Mouse (Mus musculus): ENCODE measurements around the gene Prcc. TPM values are rescaled to one million over a fixed set of nuclear protein-coding genes. Genes with fewer than 3 reads are reported as not detected.
A peak's percentile ranks its signal among the peaks of the same experiment; 100 is the strongest.
"Not testable (repeated sequence)": the region's sequence is repeated elsewhere in the genome, so short reads cannot be mapped to it uniquely, and the experiment has no call there.

Gene Prcc
- total RNA-seq, 1 experiment from 2014 or later: 56.1 TPM

DNA sequence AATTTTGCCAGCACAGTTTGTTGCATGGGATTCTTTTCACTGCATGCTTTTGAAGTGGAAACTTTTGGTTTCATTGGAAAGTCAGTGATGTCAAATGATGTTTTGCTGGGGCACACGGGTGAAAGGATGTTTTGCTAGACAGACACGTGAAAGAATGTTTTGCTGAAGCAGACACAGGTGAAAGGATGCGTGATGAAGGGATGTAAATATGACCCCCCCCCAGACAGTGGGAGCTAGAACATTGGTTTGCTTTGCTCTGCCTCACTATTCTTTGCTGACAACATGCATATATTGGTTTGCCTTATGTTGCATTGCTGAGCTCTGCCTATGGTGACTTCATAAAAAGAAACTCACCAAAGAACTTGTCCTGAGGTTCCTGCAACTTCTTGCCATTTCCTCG, 40.4 kb downstream of the Prcc start:
- DNase-seq: no peak

- no peak for DNase-seq
These were observed 44.5 kb downstream of the Prcc start for GRCm38 (mm10) chr3:87840858-87841257.

DNA sequence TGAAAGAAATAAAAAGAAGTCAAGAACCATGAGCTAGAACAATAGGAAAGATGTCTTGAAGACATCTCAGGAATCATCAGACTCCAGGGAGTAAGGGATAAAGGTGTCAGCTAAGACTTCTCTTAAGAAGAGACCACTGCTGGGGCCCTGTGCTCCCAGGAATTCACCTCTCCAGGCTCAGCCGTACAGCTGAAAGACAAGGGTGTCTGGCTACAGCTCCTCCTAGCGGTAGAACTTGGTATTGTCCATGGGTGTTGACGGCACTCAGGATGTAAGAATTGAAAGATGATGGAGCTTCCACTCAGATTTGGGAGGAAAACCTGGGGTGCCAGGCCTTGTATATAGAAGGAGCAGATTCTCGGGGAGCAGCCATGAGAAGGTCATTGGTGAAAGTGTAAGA, 46.8 kb downstream of the Prcc start:
- DNase-seq: peak; percentile 74

DNA sequence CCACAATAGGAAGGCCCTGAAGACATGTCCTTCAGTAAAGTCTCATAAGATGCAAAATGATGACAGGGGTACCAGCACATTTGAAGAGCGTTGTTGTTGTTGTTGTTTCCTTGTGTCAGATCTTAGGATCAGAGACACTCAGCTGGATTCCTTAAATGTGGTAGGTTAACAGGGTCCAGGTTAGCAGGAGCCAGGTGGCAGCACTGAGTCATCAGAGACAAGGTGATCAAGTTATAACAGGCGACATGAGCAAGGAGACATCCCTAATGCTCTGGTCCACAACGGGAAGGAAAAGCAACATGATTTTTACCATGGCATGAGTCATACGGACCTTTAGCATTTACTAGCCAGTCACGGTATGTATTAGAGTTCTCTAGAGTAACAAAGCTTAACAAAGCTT, 51.9 kb downstream of the Prcc start:
- no peak for DNase-seq

DNA sequence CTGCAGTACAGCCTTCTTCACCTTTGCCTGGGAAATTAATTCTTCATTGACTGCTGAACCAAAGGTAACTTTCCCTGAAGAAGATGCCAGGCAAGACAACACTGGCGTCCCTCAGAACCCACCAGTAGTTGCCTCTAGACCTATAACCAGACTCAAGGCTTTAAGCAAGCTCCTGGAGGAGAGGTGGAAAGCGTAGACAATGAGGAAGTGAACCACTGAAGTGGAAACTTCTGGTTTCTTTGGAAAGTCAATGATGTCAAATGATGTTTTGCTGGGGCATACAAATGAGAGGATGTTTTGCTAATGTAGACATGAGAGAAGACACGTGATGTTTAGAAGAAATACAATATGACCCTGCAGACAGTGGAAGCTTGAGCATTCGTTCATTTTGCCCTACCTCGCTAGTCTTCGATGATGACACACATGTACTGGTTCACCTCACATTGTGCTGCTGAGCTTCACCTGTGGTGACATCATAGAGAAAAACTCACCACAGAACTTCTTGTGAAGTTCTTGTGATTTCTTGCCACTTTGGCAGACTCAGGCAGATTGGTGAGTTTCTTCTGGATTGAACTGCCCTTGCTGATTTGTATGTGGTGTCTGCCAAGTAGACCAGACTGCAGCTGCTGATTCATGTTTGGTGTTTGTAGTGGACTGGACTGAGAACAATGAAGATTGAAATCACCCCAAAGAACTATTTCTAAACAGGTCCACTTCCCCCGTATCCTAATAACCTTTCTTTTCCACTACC, 53.1 kb downstream of the Prcc start:
- no peak for DNase-seq

GRCm38 (mm10) chr3:87829025-87829424, 56.4 kb downstream of the Prcc start:
- DNase-seq: no peak

DNA sequence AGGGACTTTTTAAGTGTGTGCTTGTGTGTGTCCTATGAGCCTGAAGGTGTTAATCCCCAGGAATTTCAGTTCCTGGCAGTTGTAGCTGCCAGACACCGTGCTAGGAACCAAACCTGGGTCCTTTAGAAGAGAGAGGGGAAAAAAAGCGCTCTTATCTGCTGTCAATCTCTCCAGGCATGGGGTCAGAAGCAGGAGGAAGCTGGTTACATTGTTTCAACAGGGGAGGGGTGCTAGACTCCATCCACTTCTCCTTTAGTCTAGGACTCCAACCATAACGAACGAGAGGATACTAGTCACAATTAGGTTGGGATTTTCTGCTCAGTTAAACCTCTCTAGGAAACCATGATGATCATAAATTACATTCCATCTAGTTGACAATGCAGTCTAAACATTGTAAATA, 57.0 kb downstream of the Prcc start:
- DNase-seq: no peak

DNA sequence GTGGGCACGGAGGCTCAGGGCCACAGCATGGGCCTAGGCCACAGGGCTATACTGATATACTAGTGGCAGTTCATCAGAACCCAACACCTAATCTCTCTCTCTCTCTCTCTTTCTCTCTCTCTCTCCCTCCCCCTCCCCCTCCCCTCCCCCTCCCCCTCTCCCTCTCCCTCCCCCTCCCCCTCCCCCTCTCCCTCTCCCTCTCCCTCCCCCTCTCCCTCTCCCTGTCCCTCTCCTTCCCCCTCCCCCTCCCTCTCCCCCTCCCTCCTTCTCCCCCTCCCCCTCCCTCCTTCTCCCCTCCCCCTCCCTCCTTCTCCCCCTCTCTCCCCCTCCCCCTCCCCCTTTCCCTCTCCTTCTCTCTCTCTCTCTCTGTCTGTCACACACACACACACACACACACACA, 61.2 kb downstream of the Prcc start, which contains the start of gene Pear1:
Gene Pear1, minus strand, starts transcription at position 101 of the 400 bp plus-strand sequence.
- DNase-seq: not testable (repeated sequence)

GRCm38 (mm10) chr3:87818226-87818625, 67.2 kb downstream of the Prcc start:
- no peak for DNase-seq

DNA sequence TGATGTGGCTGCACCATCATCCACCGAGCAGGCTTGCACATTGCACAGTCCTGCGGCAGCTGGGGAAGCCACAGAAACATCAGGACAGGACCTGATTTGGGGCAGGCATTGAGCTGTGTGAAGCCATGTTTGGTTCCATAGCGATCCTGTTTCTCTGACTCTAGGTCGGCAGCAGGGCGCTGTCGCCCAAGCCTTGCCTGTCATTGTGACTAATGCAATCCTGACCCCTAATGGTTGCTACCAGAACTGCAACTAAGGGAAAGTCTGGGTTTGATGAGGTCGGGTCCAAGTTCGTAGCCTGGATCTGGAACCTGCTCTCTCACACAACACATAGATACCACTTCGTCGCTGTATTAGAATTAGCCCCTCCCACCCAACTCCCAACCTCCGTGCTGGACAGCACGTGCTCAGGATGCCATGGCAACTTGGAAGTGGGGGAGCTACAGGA, 68.7 kb downstream of the Prcc start:
- DNase-seq: peak; percentile 61

DNA sequence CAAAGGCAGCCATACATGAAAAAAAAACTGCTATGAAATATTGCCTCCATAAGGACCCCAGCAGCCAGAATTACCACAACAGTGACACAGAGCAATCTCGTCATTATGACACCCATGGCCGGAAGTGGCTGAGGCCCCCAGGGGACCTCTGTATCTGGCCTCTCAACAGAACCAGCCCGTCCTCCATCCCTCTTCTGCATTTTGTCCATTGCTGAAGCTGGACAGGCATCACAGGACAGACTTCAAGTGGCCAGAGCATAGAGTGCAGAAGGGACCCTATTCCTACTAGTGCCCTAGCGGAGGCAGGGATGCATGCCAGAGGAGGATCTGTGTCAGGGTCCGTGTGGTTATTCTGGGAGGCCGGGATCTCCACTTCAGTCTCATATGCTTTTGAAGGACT, 69.2 kb downstream of the Prcc start:
- no peak for DNase-seq

DNA sequence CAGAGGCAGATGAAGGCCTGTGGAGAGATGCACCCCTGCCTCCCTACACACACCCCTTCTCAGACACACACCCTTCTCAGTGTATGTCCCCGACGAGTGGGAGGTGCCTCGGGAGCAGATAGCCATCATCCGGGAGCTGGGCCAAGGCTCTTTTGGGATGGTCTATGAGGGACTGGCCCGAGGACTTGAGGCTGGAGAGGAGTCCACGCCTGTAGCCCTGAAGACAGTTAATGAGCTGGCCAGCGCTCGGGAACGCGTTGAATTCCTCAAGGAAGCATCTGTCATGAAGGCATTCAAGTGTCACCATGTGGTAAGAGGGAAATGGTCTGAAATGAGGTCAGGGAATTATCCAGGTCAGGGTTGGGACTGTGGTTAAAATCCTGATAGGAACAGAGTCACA, 72.5 kb downstream of the Prcc start:
- DNase-seq: no peak

DNA sequence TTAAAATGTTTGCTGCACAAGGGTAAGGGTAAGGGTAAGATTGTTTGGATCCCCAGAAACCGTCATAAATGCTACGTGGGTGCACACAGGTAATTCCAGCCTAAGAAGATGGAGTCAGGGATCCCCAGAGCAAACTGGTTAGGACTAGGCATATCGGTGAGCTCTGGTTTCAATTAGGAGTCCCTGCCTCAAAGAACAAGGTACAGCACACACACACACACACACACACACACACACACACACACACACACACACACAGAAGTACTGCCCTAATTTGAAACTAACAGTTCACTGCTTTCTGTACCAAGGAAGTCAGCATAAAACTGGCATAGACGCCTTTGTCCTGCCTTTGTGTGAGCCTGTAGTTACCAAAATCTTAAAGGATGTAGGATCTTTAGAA, 73.0 kb downstream of the Prcc start:
- no peak for DNase-seq

- no peak for DNase-seq
These were observed 74.1 kb downstream of the Prcc start for GRCm38 (mm10) chr3:87811297-87811696.

DNA sequence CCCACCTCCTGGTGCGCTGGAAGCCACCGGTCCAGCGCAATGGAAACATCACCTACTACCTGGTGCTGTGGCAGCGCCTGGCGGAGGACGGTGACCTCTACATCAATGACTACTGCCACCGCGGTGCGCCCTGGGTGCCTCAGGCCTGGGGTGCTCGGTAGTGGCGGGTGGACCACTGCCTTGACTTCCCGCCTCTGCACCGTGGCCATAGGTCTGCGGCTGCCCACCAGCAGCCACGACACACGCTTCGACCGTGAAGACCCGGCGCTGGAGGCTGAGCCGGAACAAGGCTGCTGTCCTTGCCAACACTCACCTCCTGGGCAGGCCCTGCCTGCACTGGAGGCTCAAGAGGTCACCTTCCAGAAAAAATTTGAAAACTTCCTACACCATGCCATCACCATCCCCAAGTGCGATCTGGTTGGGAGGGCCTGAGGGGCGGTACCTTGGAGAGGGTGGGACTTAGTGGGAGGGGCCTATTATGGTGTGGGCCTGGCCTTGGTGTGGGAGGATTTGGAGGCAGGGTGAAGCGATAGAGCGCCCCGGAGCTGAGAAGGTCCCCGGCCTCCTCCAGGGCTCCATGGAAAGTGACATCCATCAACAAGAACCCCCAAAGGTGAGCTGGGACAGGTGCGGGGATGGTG, 76.0 kb downstream of the Prcc start:
- no peak for DNase-seq

Other genes starting within 250 kb of the Prcc start
- gene Lrrc71, start 137.0 kb downstream of the Prcc start, total RNA-seq (2021): 0.94 TPM in 1 of 2 replicates, not detected in the other
- gene Ntrk1, start 90.4 kb downstream of the Prcc start, total RNA-seq (2021): 0.95 and 3.7 TPM in 2 replicates
- 0.81 and 1.0 TPM in 2 replicates for gene Insrr, start 88.7 kb downstream of the Prcc start, total RNA-seq (2021)
- gene Pear1, start 61.3 kb downstream of the Prcc start, total RNA-seq (2021): 20.7 and 23.0 TPM in 2 replicates
- 0.15 TPM in 1 of 2 replicates, not detected in the other for gene Sh2d2a, start 38.9 kb downstream of the Prcc start, total RNA-seq (2021)
- gene Hdgf, start 20.7 kb upstream of the Prcc start, total RNA-seq (2021): 173 and 198 TPM in 2 replicates
- gene Mrpl24, start 33.9 kb upstream of the Prcc start, total RNA-seq (2021): 113 and 156 TPM in 2 replicates
- gene Isg20l2, start 44.7 kb upstream of the Prcc start, total RNA-seq (2021): 22.7 and 22.8 TPM in 2 replicates
- gene Rrnad1, start 45.1 kb upstream of the Prcc start, total RNA-seq (2021): 17.9 and 24.1 TPM in 2 replicates
- not detected in 2 replicates for gene Crabp2, start 63.1 kb upstream of the Prcc start, total RNA-seq (2021)
- 8.7 and 9.3 TPM in 2 replicates for gene Nes, start 85.5 kb upstream of the Prcc start, total RNA-seq (2021)
- 62.8 and 74.9 TPM in 2 replicates for gene Bcan, start 114.6 kb upstream of the Prcc start, total RNA-seq (2021)
- not detected in 2 replicates for gene Hapln2, start 142.0 kb upstream of the Prcc start, total RNA-seq (2021)
- gene Gpatch4, start 157.5 kb upstream of the Prcc start, total RNA-seq (2021): 14.1 and 23.4 TPM in 2 replicates
- 126 and 140 TPM in 2 replicates for gene Naxe, start 172.9 kb upstream of the Prcc start, total RNA-seq (2021)
- gene Ttc24, start 192.7 kb upstream of the Prcc start, total RNA-seq (2021): not detected in 2 replicates
- gene Iqgap3, start 196.4 kb upstream of the Prcc start, total RNA-seq (2021): 4.5 and 5.9 TPM in 2 replicates